In genomic region chr13:98298833-98299758, GRCm38 (mm10) we compare ENCODE assay signal across 8 mouse cellular contexts. TPM values are rescaled to one million over a fixed set of nuclear protein-coding genes. Genes with fewer than 3 reads are reported as not detected.
A peak's percentile ranks its signal among the peaks of the same experiment; 100 is the strongest.
DNase-seq lines count a peak whose midpoint lies in the region; ATAC-seq lines count a peak whose summit lies in the region.

No protein-coding gene starts in this region.

- WGBS in hindbrain, embryonic 16.5 days = 44% methylated on average over 21 of the region's 21 CpGs

- H3K4me3 ChIP-seq in hindbrain, embryonic 16.5 days (ENCODE audit: low read length) = peak overlapping the region; percentile 25
- peak overlapping the region; percentile 18 for H3K4me3 ChIP-seq in megakaryocyte, embryonic 14.5 days (replicated peaks)

- H3K4me2 ChIP-seq in hindbrain, embryonic 16.5 days (ENCODE audit: low read length) = peak overlapping the region; percentile 52

- no peaks in the 10 kb centered on the region for H3K36me3 ChIP-seq in hindbrain, embryonic 16.5 days (ENCODE audit: control insufficient read depth, insufficient read depth, low read length)
- no peaks in the 10 kb centered on the region for H3K36me3 ChIP-seq in megakaryocyte, embryonic 14.5 days (replicated peaks; ENCODE audit: low read length)

- H3K4me1 ChIP-seq in hindbrain, embryonic 16.5 days (ENCODE audit: control insufficient read depth, insufficient read depth, low read depth, low read length) = peaks cover 3% of the 10 kb centered on the region
- H3K4me1 ChIP-seq in megakaryocyte, embryonic 14.5 days = peaks cover 5% of the 10 kb centered on the region

- peak; percentile 50 for DNase-seq in T-cell, adult 2 months (ENCODE audit: low spot score)
- DNase-seq in cerebellum, postnatal 14 days = peak; percentile 86 to 90
- DNase-seq in frontal cortex, postnatal 25 days (ENCODE audit: low spot score in 2 of 2) = peak; percentile 69 to 76
- peak; percentile 48 for DNase-seq in left cerebral cortex, adult 11 months (ENCODE audit: low spot score)
- peak; percentile 79 to 86 for DNase-seq in right cerebral cortex, postnatal 10 days (ENCODE audit: low spot score in 2 of 2)
- peak; percentile 56 to 79 for DNase-seq in urinary bladder, postnatal 4 days (ENCODE audit: low spot score in 2 of 2)

- 0 out of 2 replicates have a peak overlapping the region, but pooled peaks have one; percentile 39 for H3K9ac ChIP-seq in hindbrain, embryonic 16.5 days (ENCODE audit: low read depth, low read length)

- H3K27me3 ChIP-seq in hindbrain, embryonic 16.5 days (replicated peaks; ENCODE audit: control insufficient read depth, insufficient read depth, low read length) = no peaks in the 10 kb centered on the region
- peaks cover 4% of the 10 kb centered on the region for H3K27me3 ChIP-seq in megakaryocyte, embryonic 14.5 days (replicated peaks)

- peak; percentile 87 for ATAC-seq in hindbrain, embryonic 16.5 days

- H3K27ac ChIP-seq in hindbrain, embryonic 16.5 days (ENCODE audit: low read depth, low read length) = no peak overlapping the region

- no peaks in the 10 kb centered on the region for H3K9me3 ChIP-seq in hindbrain, embryonic 16.5 days (ENCODE audit: control insufficient read depth, low read length)
- peaks cover 9% of the 10 kb centered on the region for H3K9me3 ChIP-seq in megakaryocyte, embryonic 14.5 days

RNA-seq across cellular contexts. Expression of gene Btf3, which starts 17.7 kb away (rescaled TPM):
- polyA plus RNA-seq in hindbrain, embryonic 16.5 days (2015; fragmentation: Nextera tagmentation; extraction: Ambion mirVana) = 428 and 449 TPM in 2 replicates
- 63.1 and 151 TPM in 2 replicates for polyA plus RNA-seq in megakaryocyte, embryonic 14.5 days (2012; ENCODE audit: insufficient read depth, low replicate concordance)

RNA-seq across cellular contexts. Expression of gene Gm21976, which starts 19.4 kb away (rescaled TPM):
- 0.32 TPM in 1 of 2 replicates, not detected in the other for polyA plus RNA-seq in hindbrain, embryonic 16.5 days (2015; fragmentation: Nextera tagmentation; extraction: Ambion mirVana)
- polyA plus RNA-seq in megakaryocyte, embryonic 14.5 days (2012; ENCODE audit: insufficient read depth, low replicate concordance) = not detected in 2 replicates

RNA-seq across cellular contexts. Expression of gene Ankra2, which starts 36.2 kb away (rescaled TPM):
- polyA plus RNA-seq in hindbrain, embryonic 16.5 days (2015; fragmentation: Nextera tagmentation; extraction: Ambion mirVana) = 62.8 and 63.9 TPM in 2 replicates
- polyA plus RNA-seq in megakaryocyte, embryonic 14.5 days (2012; ENCODE audit: insufficient read depth, low replicate concordance) = 9.7 and 43.3 TPM in 2 replicates

RNA-seq across cellular contexts. Expression of gene Utp15, which starts 36.3 kb away (rescaled TPM):
- 27.0 and 32.2 TPM in 2 replicates for polyA plus RNA-seq in hindbrain, embryonic 16.5 days (2015; fragmentation: Nextera tagmentation; extraction: Ambion mirVana)
- polyA plus RNA-seq in megakaryocyte, embryonic 14.5 days (2012; ENCODE audit: insufficient read depth, low replicate concordance) = 2.7 TPM in 1 of 2 replicates, not detected in the other

RNA-seq across cellular contexts. Expression of gene Foxd1, which starts 54.9 kb away (rescaled TPM):
- 0.43 and 0.75 TPM in 2 replicates for polyA plus RNA-seq in hindbrain, embryonic 16.5 days (2015; fragmentation: Nextera tagmentation; extraction: Ambion mirVana)
- 0.02 TPM in 1 of 2 replicates, not detected in the other for polyA plus RNA-seq in megakaryocyte, embryonic 14.5 days (2012; ENCODE audit: insufficient read depth, low replicate concordance)
